Mouse (Mus musculus): Measurements from ENCODE around the gene Gpc6.

Gpc6 gene

DNA sequence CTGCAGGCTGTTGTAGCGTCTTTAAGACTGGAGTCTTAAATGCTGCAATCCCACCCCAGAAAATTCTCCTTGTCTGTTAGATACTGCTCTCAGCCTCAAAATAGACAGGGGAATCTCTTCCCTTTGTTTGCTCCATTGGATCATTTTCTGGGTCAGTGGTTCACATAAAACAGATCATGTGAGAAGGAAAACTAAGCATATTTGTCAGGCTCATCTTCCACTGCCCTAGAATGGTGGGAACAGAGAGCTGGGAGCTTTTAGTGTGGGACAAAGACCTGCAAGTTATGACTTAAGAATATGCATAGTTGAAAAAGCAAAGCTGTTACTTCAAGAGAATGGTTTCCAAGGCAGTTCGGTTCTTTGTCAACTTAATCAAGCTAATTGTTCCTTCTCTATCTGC, 136.4 kb downstream of the Gpc6 start:
- DNase-seq (ENCODE audit: low spot score) = no peak

GRCm38 (mm10) chr14:117068179-117068578, 143.1 kb downstream of the Gpc6 start:
- DNase-seq (ENCODE audit: low spot score) = no peak

DNA sequence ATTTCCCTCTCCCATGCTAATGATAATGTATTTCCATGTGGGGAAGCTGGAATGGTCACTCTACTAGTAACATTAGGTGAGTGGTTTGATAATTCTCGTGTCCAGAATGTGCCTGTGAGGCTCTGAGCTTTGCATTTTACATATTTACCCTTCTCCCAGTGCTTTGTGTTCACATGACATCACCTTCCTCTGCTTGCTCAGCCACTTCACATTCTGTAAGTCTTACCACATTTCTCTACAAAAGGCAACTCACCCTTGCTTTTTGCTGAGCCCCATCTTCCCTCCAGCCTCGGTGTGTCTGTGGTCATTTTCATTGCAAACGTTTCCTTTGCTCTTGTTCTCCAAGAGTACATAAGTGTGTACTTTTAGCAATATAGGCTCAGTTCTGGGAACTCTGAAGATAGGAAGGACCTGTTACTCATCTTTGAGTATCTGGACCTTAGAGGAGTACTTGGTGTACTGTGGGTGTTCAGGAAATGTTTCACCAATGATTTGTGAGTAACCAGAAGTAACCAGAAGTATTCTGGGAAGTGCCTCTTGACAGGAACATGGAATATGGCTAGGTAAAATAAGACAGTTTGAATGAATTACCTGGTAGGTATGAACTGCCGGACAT, 145.5 kb downstream of the Gpc6 start:
- DNase-seq (ENCODE audit: low spot score) = no peak

DNA sequence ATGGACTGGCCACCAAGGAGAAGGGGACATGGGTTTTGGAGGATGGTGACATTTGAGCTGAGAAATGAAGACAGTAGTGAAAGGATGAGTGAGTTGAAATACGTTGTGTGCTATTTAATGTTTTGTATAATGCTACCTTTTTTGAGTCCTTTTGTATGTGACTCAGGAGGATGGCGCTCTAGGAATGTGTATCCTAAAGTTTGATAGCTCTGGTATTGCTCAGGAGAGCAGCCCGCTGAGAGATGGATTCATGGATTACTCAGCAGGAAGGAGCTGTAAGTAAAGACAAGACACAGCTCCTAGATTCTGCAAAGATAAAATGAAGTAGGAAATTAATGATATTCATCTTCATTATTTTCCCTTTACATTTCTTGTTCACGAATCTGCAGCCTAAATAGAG, 168.5 kb downstream of the Gpc6 start:
- no peak for DNase-seq (ENCODE audit: low spot score)

DNA sequence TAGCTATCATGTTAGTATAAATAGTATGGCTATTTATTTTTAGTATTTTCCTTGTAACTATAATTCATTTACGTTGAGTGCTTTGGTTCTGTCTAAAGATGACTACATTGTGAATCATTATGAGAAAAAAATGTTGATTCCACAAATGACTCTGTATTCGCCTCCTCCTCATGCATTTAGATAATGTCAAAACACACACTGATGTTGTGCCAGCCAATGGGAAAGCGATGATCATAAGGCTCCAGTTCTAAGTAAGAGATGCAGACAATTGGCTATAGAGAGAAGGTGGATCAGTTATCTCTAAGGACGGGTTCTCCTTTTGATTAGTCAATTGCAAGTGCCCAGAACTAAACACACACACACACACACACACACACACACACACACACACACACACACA, 181.8 kb downstream of the Gpc6 start:
- DNase-seq (ENCODE audit: low spot score) = no peak

DNA sequence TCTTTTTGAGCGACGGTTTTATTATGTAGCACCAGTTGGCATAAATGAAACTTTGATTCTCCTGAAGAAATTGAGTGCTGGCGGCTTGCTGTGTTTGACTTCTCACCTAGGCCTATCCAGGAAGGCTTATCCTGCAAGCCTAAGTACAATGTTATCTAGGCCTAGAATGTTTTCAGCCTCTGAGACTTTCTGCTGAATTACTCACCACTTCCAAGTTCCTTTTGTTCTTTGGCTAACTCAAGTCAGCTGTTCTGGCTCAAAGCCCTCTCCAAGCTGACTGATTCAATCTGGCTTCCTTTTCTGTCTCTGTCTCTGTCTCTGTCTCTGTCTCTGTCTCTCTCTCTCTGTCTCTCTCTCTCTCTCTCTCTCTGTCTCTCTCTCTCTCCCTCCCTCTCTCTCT, 188.0 kb downstream of the Gpc6 start:
- DNase-seq (ENCODE audit: low spot score) = no peak

DNA sequence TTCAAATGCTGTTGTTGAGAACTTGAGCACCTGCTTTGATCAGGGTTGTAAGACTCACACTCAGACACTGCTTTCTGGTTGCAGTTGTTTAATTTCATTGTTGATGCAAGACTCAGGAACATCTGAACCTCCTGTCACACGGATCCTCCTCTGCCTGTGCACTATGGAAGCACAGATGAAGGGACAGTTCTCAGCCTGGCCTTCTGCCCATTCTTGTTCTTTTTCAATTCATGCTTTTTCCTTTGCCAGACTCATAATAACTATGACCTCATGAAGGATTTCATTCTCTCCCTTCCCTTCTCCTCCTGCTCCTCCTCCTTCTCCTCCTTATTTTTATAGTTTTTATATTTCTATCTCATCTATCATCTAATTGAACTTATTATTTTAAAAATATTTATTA, 196.9 kb downstream of the Gpc6 start:
- DNase-seq (ENCODE audit: low spot score) = no peak

GRCm38 (mm10) chr14:117130334-117130733, 205.2 kb downstream of the Gpc6 start:
- no peak for DNase-seq (ENCODE audit: low spot score)

DNA sequence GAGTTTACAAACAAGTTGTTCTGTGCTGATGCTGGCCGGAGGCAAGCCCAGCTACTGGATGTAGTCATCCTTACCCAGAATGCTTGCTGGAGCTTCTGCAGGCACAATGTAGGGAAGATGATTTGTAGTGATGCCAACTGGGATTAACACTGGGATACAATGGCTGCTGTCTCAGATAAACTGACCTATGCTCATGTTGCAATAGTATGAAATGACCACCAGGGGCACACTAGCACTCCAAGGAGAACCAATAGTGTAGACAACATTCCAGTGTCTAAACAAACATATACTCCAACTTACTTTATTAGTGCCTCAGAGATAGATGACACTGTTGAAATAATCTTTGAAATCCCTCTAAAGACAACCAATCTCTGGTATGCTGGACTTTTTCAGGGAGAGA, 206.2 kb downstream of the Gpc6 start:
- no peak for DNase-seq (ENCODE audit: low spot score)

- DNase-seq (ENCODE audit: low spot score) = no peak
Measured at GRCm38 (mm10) chr14:117141077-117141848, 216.1 kb downstream of the Gpc6 start.

- DNase-seq (ENCODE audit: low spot score) = no peak
Measured at GRCm38 (mm10) chr14:117146089-117146488, 221.0 kb downstream of the Gpc6 start.

DNA sequence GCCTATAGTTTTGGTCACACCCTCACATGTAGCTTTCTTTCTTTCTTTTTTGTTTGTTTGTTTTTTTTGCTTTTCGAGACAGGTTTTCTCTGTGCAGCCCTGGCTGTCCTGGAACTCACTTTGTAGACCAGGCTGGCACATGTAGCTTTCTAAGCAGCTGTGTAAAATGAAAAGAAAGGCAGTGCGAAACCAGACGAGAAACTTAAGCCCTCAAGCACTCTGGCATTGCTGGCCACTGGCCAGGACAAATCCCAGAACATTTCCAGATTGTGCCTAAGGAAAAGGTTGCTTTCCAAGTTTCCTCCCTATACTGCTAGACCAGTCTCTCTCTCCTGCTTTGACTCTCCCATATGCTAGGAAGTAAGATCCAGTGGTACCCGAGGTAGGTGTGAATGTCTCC, 221.6 kb downstream of the Gpc6 start:
- no peak for DNase-seq (ENCODE audit: low spot score)

DNA sequence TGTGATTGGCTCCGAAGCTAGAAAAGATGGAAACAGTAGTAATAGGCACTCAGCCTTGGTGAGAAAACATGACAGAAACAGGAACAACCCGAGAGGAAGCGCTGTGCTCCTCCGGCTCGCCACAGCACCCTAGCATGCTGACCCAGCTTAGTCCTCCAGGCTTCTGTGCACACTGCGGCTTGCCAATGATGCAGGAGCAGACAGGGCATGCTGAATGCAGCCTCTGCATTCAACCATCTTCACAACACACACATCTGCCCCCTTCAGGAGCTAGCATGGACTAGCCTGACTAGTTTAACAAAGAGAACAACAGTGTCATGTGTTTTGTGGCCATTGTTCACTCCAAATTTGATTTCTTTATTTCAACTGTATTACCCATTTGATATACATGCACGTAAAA, 226.5 kb downstream of the Gpc6 start:
- no peak for DNase-seq (ENCODE audit: low spot score)

GRCm38 (mm10) chr14:117155884-117156465, 230.9 kb downstream of the Gpc6 start:
- no peak for DNase-seq (ENCODE audit: low spot score)

DNA sequence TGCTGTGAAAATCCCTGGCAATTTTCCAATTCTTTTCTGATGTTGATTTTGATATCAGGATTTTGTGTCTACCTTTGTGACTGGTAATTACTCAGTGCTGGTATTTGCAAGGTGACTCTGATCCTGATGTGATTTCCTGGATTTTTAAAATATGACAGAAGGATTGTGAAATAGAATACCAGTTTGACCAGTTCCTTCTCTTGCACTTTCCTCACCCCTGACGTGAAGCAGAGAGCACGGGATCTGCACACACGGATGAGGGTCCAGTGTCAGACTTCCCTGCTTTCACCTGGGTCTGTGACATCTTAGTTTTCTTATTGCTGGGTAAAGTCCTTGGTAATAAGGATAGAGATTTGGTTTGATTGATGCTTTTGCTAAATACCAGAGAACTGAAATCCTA, 232.3 kb downstream of the Gpc6 start:
- DNase-seq (ENCODE audit: low spot score) = no peak

GRCm38 (mm10) chr14:117166350-117166749, 241.2 kb downstream of the Gpc6 start:
- DNase-seq (ENCODE audit: low spot score) = no peak

DNA sequence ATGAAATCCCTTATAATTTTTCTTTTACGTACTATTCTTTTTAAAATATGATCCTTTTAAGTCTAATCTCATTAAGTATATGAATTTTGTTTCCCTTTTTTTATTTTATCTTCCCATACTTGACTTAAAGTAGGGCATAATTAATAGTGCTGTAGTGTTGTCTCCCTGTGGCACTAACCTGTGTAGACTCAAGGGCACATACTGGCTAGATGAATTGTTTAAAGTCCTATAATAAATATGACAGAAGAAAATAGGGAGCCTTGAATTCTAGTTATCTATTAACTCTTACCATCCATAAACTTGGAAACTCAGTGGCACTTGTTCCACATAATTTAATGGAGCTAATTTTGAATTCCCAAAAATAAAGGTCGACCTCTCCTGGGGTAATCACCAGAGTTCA, 268.2 kb downstream of the Gpc6 start:
- no peak for DNase-seq (ENCODE audit: low spot score)

DNA sequence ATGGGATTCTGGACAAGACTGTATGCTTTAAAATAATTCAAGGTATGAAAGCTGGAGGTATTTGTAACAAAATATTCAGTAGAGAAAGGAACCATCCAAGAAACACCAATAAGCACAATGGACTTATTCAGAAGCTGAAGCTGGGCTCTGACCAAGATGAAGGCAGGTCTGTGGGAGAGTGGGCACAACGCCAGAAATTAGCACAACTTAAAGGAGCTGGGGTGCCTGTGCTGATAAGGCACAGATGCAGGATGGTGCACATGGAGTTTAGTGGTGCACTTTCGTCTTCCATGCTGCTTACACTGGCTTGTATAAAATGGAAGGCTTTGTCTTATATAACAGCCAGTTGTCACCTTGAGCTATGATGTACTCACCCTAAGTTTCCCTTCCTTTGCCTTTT, 276.9 kb downstream of the Gpc6 start:
- no peak for DNase-seq (ENCODE audit: low spot score)

DNA sequence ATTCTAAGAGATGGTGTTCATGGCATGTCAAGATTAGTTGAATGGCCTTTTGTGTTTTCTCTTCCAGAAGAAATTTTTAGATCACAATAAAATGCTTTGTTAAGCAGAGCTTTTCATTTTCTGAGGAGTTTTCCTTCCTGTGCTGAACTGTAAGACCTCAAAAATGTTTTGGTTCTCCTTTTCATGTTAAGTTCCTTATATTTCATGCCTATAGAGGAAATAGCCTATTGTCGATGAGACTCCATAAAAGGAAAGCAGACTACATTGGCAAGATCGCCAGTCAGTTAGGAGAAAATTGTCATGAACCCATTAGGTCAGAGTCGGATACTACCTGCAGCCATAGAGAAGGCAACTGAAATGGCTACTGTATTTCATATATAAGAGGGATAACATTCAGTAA, 278.8 kb downstream of the Gpc6 start:
- DNase-seq (ENCODE audit: low spot score) = no peak

GRCm38 (mm10) chr14:117214373-117214772, 289.3 kb downstream of the Gpc6 start:
- no peak for DNase-seq (ENCODE audit: low spot score)

- no peak for DNase-seq (ENCODE audit: low spot score)
Measured at GRCm38 (mm10) chr14:117226920-117227319, 301.8 kb downstream of the Gpc6 start.

DNA sequence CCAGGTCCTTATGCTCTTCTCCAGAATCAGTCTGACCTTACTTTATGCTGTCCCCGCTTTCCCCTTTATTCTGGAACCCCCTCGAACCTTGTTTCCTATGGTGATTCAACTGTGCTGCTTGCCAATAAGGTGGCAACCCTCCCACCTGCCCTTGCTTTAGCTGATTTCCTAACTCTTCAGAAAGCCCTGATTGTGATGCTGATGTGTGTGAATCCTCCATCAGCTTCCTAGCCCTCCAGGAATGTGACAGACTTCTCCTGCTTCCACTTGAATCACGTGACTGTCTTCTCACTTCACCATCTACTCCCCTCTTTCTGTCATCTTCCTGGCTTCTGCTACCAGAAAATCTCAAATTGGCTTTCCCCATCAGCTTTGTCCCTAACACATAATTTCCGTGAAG, 305.4 kb downstream of the Gpc6 start:
- no peak for DNase-seq (ENCODE audit: low spot score)

GRCm38 (mm10) chr14:117238226-117238625, 313.1 kb downstream of the Gpc6 start:
- DNase-seq (ENCODE audit: low spot score) = no peak

Measured in urinary bladder, postnatal 25 days (tissue).